In the genomic region with DNA sequence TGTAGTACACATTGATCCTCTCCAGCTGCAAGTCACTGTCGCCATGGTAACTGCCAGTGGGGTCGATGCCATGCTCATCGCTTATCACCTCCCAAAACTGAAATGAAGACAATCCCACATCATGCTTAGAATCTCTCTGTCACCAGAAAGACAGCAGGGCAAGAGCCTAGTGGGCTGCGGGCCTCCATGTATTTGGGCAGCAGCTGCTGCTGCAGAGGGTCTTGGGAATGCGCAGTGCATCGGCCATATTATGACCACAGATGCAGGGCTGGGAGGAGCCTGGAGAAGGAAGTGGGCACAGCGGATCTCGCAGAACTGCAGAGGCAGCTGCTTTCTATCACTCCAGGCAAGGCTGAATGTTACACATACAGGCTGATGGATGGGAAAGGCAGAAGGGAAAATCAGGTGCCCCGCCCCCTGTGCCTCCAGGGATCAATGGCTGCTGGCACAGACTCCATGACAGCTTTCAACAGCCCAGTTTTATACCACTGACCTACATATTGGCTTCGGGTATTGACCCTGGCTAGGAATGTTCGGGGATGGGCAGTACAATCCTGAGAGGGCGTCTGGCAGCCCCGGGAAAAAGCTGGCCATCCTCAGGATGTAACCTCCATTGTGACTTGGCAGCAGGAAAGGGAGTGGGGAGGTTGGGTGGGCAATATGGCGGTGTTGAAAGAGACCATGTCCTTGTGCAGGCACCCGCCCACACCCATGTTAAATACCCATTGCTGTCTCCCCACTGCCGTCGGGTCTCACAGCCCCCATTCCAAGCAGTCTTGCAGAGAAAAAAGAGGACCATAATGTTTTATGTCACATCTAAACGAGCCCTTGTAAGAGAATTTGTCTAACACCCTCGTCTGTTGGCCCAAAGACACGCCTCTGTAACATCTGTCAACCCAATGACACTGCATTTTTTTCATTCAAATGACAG, we compare ENCODE assay signal across 8 mouse cellular contexts. TPM values are rescaled to one million over a fixed set of nuclear protein-coding genes. Genes with fewer than 3 reads are reported as not detected.
DNase-seq lines count a peak whose midpoint lies in the region; ATAC-seq and TF ChIP-seq lines count a peak whose summit lies in the region.

No protein-coding gene starts in this region.

- H3K4me1 ChIP-seq in kidney, adult 2 months (ENCODE audit: control insufficient read depth, insufficient read depth, low read length) = peaks cover 13% of the 10 kb centered on the region
- 0 out of 2 replicates have a peak, but pooled peaks cover 3% of the 10 kb centered on the region for H3K4me1 ChIP-seq in brown adipose tissue, adult 24 weeks (ENCODE audit: control insufficient read depth, insufficient read depth, insufficient read length, low read length)
- peaks cover 10% of the 10 kb centered on the region for H3K4me1 ChIP-seq in forebrain, embryonic 11.5 days (replicated peaks; ENCODE audit: control insufficient read depth, insufficient read depth, low read length)
- peaks cover 26% of the 10 kb centered on the region for H3K4me1 ChIP-seq in hindbrain, embryonic 12.5 days
- H3K4me1 ChIP-seq in midbrain, embryonic 11.5 days (ENCODE audit: control insufficient read depth, insufficient read depth, low read length) = peaks cover 25% of the 10 kb centered on the region

- peak; percentile 9; the same call in 1 of the 2 replicates for ATAC-seq in forebrain, embryonic 11.5 days (replicated peaks; ENCODE audit: low FRiP score)
- peak; percentile 82 for ATAC-seq in hindbrain, embryonic 12.5 days (ENCODE audit: low FRiP score)
- ATAC-seq in midbrain, embryonic 11.5 days (ENCODE audit: low FRiP score) = peak; percentile 56

- intact Hi-C loops in left cerebral cortex, postnatal 4 days (cut with DNase I) = loop anchor here (2.0 kb wide), 1 partner anchor 52 kb away; no protein-coding TSS in a partner anchor

- no peaks in the 10 kb centered on the region for H3K9me3 ChIP-seq in forebrain, embryonic 11.5 days (ENCODE audit: control insufficient read depth, low read length)
- no peaks in the 10 kb centered on the region for H3K9me3 ChIP-seq in hindbrain, embryonic 12.5 days (replicated peaks)
- H3K9me3 ChIP-seq in midbrain, embryonic 11.5 days (ENCODE audit: control insufficient read depth, low read length) = no peaks in the 10 kb centered on the region

- H3K4me2 ChIP-seq in forebrain, embryonic 11.5 days (ENCODE audit: low read depth, low read length, severe bottlenecking) = peak overlapping the region; percentile 96
- H3K4me2 ChIP-seq in hindbrain, embryonic 12.5 days (replicated peaks) = peak overlapping the region; percentile 63
- peak overlapping the region; percentile 95 for H3K4me2 ChIP-seq in midbrain, embryonic 11.5 days

- peak; percentile 44 for DNase-seq in kidney, adult 2 months
- DNase-seq in kidney, adult 8-10 months = no peak
- DNase-seq in forebrain, embryonic 11.5 days (ENCODE audit: low spot score) = no peak
- DNase-seq in left cerebral cortex, postnatal 4 days = peak; percentile 75
- DNase-seq in midbrain, embryonic 11.5 days (ENCODE audit: low spot score, missing footprints) = peak; percentile 93
- DNase-seq in testis, postnatal 10 days (ENCODE audit: low spot score) = peak; percentile 57

- peak overlapping the region; percentile 69 for H3K9ac ChIP-seq in forebrain, embryonic 11.5 days (ENCODE audit: low read length)
- peak overlapping the region; percentile 84 for H3K9ac ChIP-seq in hindbrain, embryonic 12.5 days
- peak overlapping the region; percentile 85 for H3K9ac ChIP-seq in midbrain, embryonic 11.5 days (ENCODE audit: low read length)

- 36% methylated on average over 20 of the region's 20 CpGs for WGBS in kidney, adult 2 months
- 68% methylated on average over 20 of the region's 20 CpGs for WGBS in forebrain, embryonic 11.5 days
- 37% methylated on average over 20 of the region's 20 CpGs for WGBS in hindbrain, embryonic 12.5 days
- WGBS in midbrain, embryonic 11.5 days = 45% methylated on average over 20 of the region's 20 CpGs

- no peak for TF ChIP-seq CTCF in kidney, adult 2 months (conservative IDR thresholded peaks at IDR 0.05; ENCODE audit: insufficient read depth, insufficient read length, low read depth, low read length)

- H3K36me3 ChIP-seq in kidney, adult 2 months (ENCODE audit: control insufficient read depth, insufficient read depth, low read length) = no peaks in the 10 kb centered on the region
- no peaks in the 10 kb centered on the region for H3K36me3 ChIP-seq in forebrain, embryonic 11.5 days (ENCODE audit: control insufficient read depth, insufficient read depth, low read length)
- H3K36me3 ChIP-seq in hindbrain, embryonic 12.5 days = peaks cover 17% of the 10 kb centered on the region
- no peaks in the 10 kb centered on the region for H3K36me3 ChIP-seq in midbrain, embryonic 11.5 days (ENCODE audit: control insufficient read depth, insufficient read depth, low read length)

- peak overlapping the region; percentile 62 for H3K4me3 ChIP-seq in kidney, adult 2 months (ENCODE audit: insufficient read depth, low read depth, low read length)
- peak overlapping the region; percentile 83 for H3K4me3 ChIP-seq in brown adipose tissue, adult 24 weeks (ENCODE audit: insufficient read depth, low read depth, low read length)
- peak overlapping the region; percentile 68 for H3K4me3 ChIP-seq in forebrain, embryonic 11.5 days (ENCODE audit: low read depth, low read length)
- peak overlapping the region; percentile 68 for H3K4me3 ChIP-seq in hindbrain, embryonic 12.5 days
- peak overlapping the region; percentile 64 for H3K4me3 ChIP-seq in midbrain, embryonic 11.5 days (ENCODE audit: low read depth, low read length)

- 0 out of 2 replicates have a peak overlapping the region, but pooled peaks have one; percentile 11 for H3K27ac ChIP-seq in kidney, adult 2 months (ENCODE audit: insufficient read depth, low read depth, low read length)
- H3K27ac ChIP-seq in brown adipose tissue, adult 24 weeks (replicated peaks; ENCODE audit: low read depth, low read length) = no peak overlapping the region; the same call in 1 of the 2 replicates
- H3K27ac ChIP-seq in forebrain, embryonic 11.5 days (ENCODE audit: low read depth, low read length) = no peak overlapping the region
- peak overlapping the region; percentile 95 for H3K27ac ChIP-seq in hindbrain, embryonic 12.5 days
- H3K27ac ChIP-seq in midbrain, embryonic 11.5 days (ENCODE audit: low read depth, low read length) = peak overlapping the region; percentile 68

- TF ChIP-seq POLR2A in kidney, adult 2 months (IDR thresholded peaks at IDR 0.05; ENCODE audit: low read depth, low read length) = no peak

- no peaks in the 10 kb centered on the region for H3K27me3 ChIP-seq in kidney, adult 2 months (replicated peaks; ENCODE audit: control insufficient read depth, insufficient read depth, low read length)
- H3K27me3 ChIP-seq in forebrain, embryonic 11.5 days (ENCODE audit: control insufficient read depth, insufficient read depth, low read length) = no peaks in the 10 kb centered on the region
- no peaks in the 10 kb centered on the region; the same call in 1 of the 2 replicates for H3K27me3 ChIP-seq in hindbrain, embryonic 12.5 days
- no peaks in the 10 kb centered on the region for H3K27me3 ChIP-seq in midbrain, embryonic 11.5 days (ENCODE audit: control insufficient read depth, insufficient read depth, low read length)

RNA-seq across cellular contexts. Expression of gene Tubb2a, which starts 1.0 kb away (rescaled TPM):
- polyA plus RNA-seq in kidney, adult 2 months (2012; rRNA removed) = 152 and 164 TPM in 2 replicates
- polyA plus RNA-seq in brown adipose tissue, adult 24 weeks (2012; ENCODE audit: insufficient read depth, insufficient read length, missing spikeins) = 21.2 and 76.9 TPM in 2 replicates
- polyA plus RNA-seq in forebrain, embryonic 11.5 days (2014; fragmentation: Nextera tagmentation; extraction: Ambion mirVana) = 185 and 229 TPM in 2 replicates
- polyA plus RNA-seq in hindbrain, embryonic 12.5 days (2016; fragmentation: Nextera tagmentation; extraction: Ambion mirVana) = 785 and 845 TPM in 2 replicates
- 1,000 to 10,000 TPM; 2,688 to 2,817 TPM for total RNA-seq in left cerebral cortex, postnatal 4 days (2021)
- polyA plus RNA-seq in midbrain, embryonic 11.5 days (2014; fragmentation: Nextera tagmentation; extraction: Ambion mirVana) = 398 and 417 TPM in 2 replicates

RNA-seq across cellular contexts. Expression of gene Bphl, which starts 39.4 kb away (rescaled TPM):
- 392 and 418 TPM in 2 replicates for polyA plus RNA-seq in kidney, adult 2 months (2012; rRNA removed)
- polyA plus RNA-seq in brown adipose tissue, adult 24 weeks (2012; ENCODE audit: insufficient read depth, insufficient read length, missing spikeins) = 97.8 and 143 TPM in 2 replicates
- polyA plus RNA-seq in forebrain, embryonic 11.5 days (2014; fragmentation: Nextera tagmentation; extraction: Ambion mirVana) = 33.3 and 33.8 TPM in 2 replicates
- 34.4 and 44.0 TPM in 2 replicates for polyA plus RNA-seq in hindbrain, embryonic 12.5 days (2016; fragmentation: Nextera tagmentation; extraction: Ambion mirVana)
- total RNA-seq in left cerebral cortex, postnatal 4 days (2021) = 10 to 100 TPM; 27.6 to 31.3 TPM
- polyA plus RNA-seq in midbrain, embryonic 11.5 days (2014; fragmentation: Nextera tagmentation; extraction: Ambion mirVana) = 32.5 and 35.2 TPM in 2 replicates

RNA-seq across cellular contexts. Expression of gene Tubb2b, which starts 53.4 kb away (rescaled TPM):
- polyA plus RNA-seq in kidney, adult 2 months (2012; rRNA removed) = 27.6 and 30.5 TPM in 2 replicates
- 1.0 and 1.7 TPM in 2 replicates for polyA plus RNA-seq in brown adipose tissue, adult 24 weeks (2012; ENCODE audit: insufficient read depth, insufficient read length, missing spikeins)
- 232 and 287 TPM in 2 replicates for polyA plus RNA-seq in forebrain, embryonic 11.5 days (2014; fragmentation: Nextera tagmentation; extraction: Ambion mirVana)
- 363 and 373 TPM in 2 replicates for polyA plus RNA-seq in hindbrain, embryonic 12.5 days (2016; fragmentation: Nextera tagmentation; extraction: Ambion mirVana)
- total RNA-seq in left cerebral cortex, postnatal 4 days (2021) = 1,000 to 10,000 TPM; 3,894 to 3,983 TPM
- polyA plus RNA-seq in midbrain, embryonic 11.5 days (2014; fragmentation: Nextera tagmentation; extraction: Ambion mirVana) = 307 and 321 TPM in 2 replicates

Comparison
In these comparisons a context has a peak if more than half of its experiments do, and no peak if none do; other contexts are left out.
1. DNase-seq: peak in kidney, adult 2 months (single experiment), left cerebral cortex, postnatal 4 days (single experiment), midbrain, embryonic 11.5 days (single experiment) and testis, postnatal 10 days (single experiment); none in kidney, adult 8-10 months (0 of 2) and forebrain, embryonic 11.5 days (single experiment).
2. H3K27ac ChIP-seq: peak in kidney, adult 2 months (single experiment), hindbrain, embryonic 12.5 days (single experiment) and midbrain, embryonic 11.5 days (single experiment); none in brown adipose tissue, adult 24 weeks (single experiment) and forebrain, embryonic 11.5 days (single experiment).
3. ATAC-seq: peak in every context shown above with its lines; median percentile 82 in hindbrain, embryonic 12.5 days; 56 in midbrain, embryonic 11.5 days; 9 in forebrain, embryonic 11.5 days.
4. RNA of gene Tubb2b, which starts 53.4 kb away (polyA plus RNA-seq): 363 to 373 TPM in hindbrain, embryonic 12.5 days, 307 to 321 TPM in midbrain, embryonic 11.5 days, 232 to 287 TPM in forebrain, embryonic 11.5 days and 27.6 to 30.5 TPM in kidney, adult 2 months; 1.0 to 1.7 TPM in brown adipose tissue, adult 24 weeks; every median in the first group is over 10 times any median in the second.
5. Peak in every context shown above with its lines, with median percentiles within 50 percentile points of each other: H3K4me3 ChIP-seq, H3K4me2 ChIP-seq and H3K9ac ChIP-seq.